Mouse (Mus musculus) mammary gland, adult 2 months (tissue): Measurements from ENCODE around the gene Bscl2. TPM values are rescaled to one million over a fixed set of nuclear protein-coding genes. Genes with fewer than 3 reads are reported as not detected.

ENCODE experiments used
- polyA plus RNA-seq: library from polyadenylated mRNA; depleted of rRNA; stranded (reverse); fragments of >200 nt; gene quantifications from 2 replicates; pipeline ENCODE4 v1.2.3, GENCODE M21; 2012; ENCODE audit warnings: low replicate concordance; rRNA removed

The Bscl2 gene
- polyA plus RNA-seq, 1 experiment = 621 TPM

Other genes starting within 250 kb of the Bscl2 start
- gene Slc22a8, start 246.2 kb upstream of the Bscl2 start, polyA plus RNA-seq = not detected in 2 replicates
- not detected in 2 replicates for gene Slc22a6, start 219.4 kb upstream of the Bscl2 start, polyA plus RNA-seq
- gene Chrm1, start 173.7 kb upstream of the Bscl2 start, polyA plus RNA-seq = 3.0 and 3.4 TPM in 2 replicates
- 156 and 200 TPM in 2 replicates for gene Slc3a2, start 114.1 kb upstream of the Bscl2 start, polyA plus RNA-seq
- 25.6 and 42.9 TPM in 2 replicates for gene Wdr74, start 101.6 kb upstream of the Bscl2 start, polyA plus RNA-seq
- not detected in 2 replicates for gene 1700092M07Rik, start 96.7 kb upstream of the Bscl2 start, polyA plus RNA-seq
- 73.4 and 84.9 TPM in 2 replicates for gene Stx5a, start 96.1 kb upstream of the Bscl2 start, polyA plus RNA-seq
- 75.3 and 140 TPM in 2 replicates for gene Nxf1, start 80.4 kb upstream of the Bscl2 start, polyA plus RNA-seq
- gene Tmem223, start 66.5 kb upstream of the Bscl2 start, polyA plus RNA-seq = 300 and 304 TPM in 2 replicates
- gene Tmem179b, start 63.0 kb upstream of the Bscl2 start, polyA plus RNA-seq = 133 and 165 TPM in 2 replicates
- gene Taf6l, start 51.0 kb upstream of the Bscl2 start, polyA plus RNA-seq = 15.2 and 17.4 TPM in 2 replicates
- gene Polr2g, start 38.9 kb upstream of the Bscl2 start, polyA plus RNA-seq = 30.3 and 61.5 TPM in 2 replicates
- gene Zbtb3, start 34.9 kb upstream of the Bscl2 start, polyA plus RNA-seq = 2.4 and 3.2 TPM in 2 replicates
- gene Ttc9c, start 18.1 kb upstream of the Bscl2 start, polyA plus RNA-seq = 10.7 and 20.5 TPM in 2 replicates
- gene Hnrnpul2, start 17.5 kb upstream of the Bscl2 start, polyA plus RNA-seq = 13.8 and 14.4 TPM in 2 replicates
- gene AC129217.1, start 7.7 kb upstream of the Bscl2 start, polyA plus RNA-seq = not detected in 2 replicates
- 0.34 and 0.65 TPM in 2 replicates for gene Gng3, start 1.7 kb downstream of the Bscl2 start, polyA plus RNA-seq
- 14.0 and 20.9 TPM in 2 replicates for gene Lrrn4cl, start 13.3 kb downstream of the Bscl2 start, polyA plus RNA-seq
- gene Ubxn1, start 34.0 kb downstream of the Bscl2 start, polyA plus RNA-seq = 98.5 and 113 TPM in 2 replicates
- 24.0 and 25.0 TPM in 2 replicates for gene Uqcc3, start 43.5 kb downstream of the Bscl2 start, polyA plus RNA-seq
- gene Lbhd1, start 46.3 kb downstream of the Bscl2 start, polyA plus RNA-seq = 1.1 and 3.0 TPM in 2 replicates
- gene Gm49403, start 46.5 kb downstream of the Bscl2 start, polyA plus RNA-seq = not detected in 2 replicates
- gene 1810009A15Rik, start 51.4 kb downstream of the Bscl2 start, polyA plus RNA-seq = 9.6 and 10.3 TPM in 2 replicates
- gene Gm49416, start 51.5 kb downstream of the Bscl2 start, polyA plus RNA-seq = not detected in 2 replicates
- gene Ints5, start 55.5 kb downstream of the Bscl2 start, polyA plus RNA-seq = 28.9 and 29.0 TPM in 2 replicates
- 97.1 and 165 TPM in 2 replicates for gene Ganab, start 60.6 kb downstream of the Bscl2 start, polyA plus RNA-seq
- gene B3gat3, start 82.9 kb downstream of the Bscl2 start, polyA plus RNA-seq = 79.0 and 149 TPM in 2 replicates
- gene Rom1, start 91.9 kb downstream of the Bscl2 start, polyA plus RNA-seq = 15.7 and 17.6 TPM in 2 replicates
- gene Eml3, start 92.1 kb downstream of the Bscl2 start, polyA plus RNA-seq = 70.7 and 78.1 TPM in 2 replicates
- 17.1 and 24.8 TPM in 2 replicates for gene Mta2, start 104.4 kb downstream of the Bscl2 start, polyA plus RNA-seq
- gene Tut1, start 116.4 kb downstream of the Bscl2 start, polyA plus RNA-seq = 20.2 and 22.1 TPM in 2 replicates
- gene Eef1g, start 129.6 kb downstream of the Bscl2 start, polyA plus RNA-seq = 173 and 301 TPM in 2 replicates
- gene Ahnak, start 151.8 kb downstream of the Bscl2 start, polyA plus RNA-seq = 27.4 and 46.3 TPM in 2 replicates